Mouse (Mus musculus): ENCODE results near the gene 4921539E11Rik. TPM values are rescaled to one million over a fixed set of nuclear protein-coding genes. Genes with fewer than 3 reads are reported as not detected.

The 4921539E11Rik gene
- polyA plus RNA-seq (2021; fragmentation: Nextera tagmentation): not detected in 2 replicates
- long read RNA-seq, experiment 1: 0 reads
- long read RNA-seq, experiment 2: 0 reads

GRCm38 (mm10) chr4:103290763-103291162 lies at the start of gene 4921539E11Rik:
Gene 4921539E11Rik (minus strand): TSS chr4:103290863.

GRCm38 (mm10) chr4:103313587-103314525 lies 23.2 kb upstream of the 4921539E11Rik start, which contains the start of gene Oma1:
Gene Oma1 (plus strand): TSS chr4:103313812.

GRCm38 (mm10) chr4:103214925-103215820 lies 75.5 kb downstream of the 4921539E11Rik start, which contains the start of gene Slc35d1:
Gene Slc35d1 (minus strand): TSS chr4:103215164.

Other genes with a start within 250 kb of the 4921539E11Rik start
- gene Mier1, start 176.5 kb downstream of the 4921539E11Rik start, polyA plus RNA-seq (2021; fragmentation: Nextera tagmentation): 22.1 and 28.4 TPM in 2 replicates
- 2.3 and 3.6 TPM in 2 replicates for gene Wdr78, start 176.3 kb downstream of the 4921539E11Rik start, polyA plus RNA-seq (2021; fragmentation: Nextera tagmentation)
- 3.0 and 4.8 TPM in 2 replicates for gene Slc35d1, start 75.7 kb downstream of the 4921539E11Rik start, polyA plus RNA-seq (2021; fragmentation: Nextera tagmentation)
- 11.2 and 12.1 TPM in 2 replicates for gene Oma1, start 22.9 kb upstream of the 4921539E11Rik start, polyA plus RNA-seq (2021; fragmentation: Nextera tagmentation)

Measured in layer of hippocampus, adult 6 months (tissue).